Mouse (Mus musculus): ENCODE data around the gene Mdh2. TPM values are rescaled to one million over a fixed set of nuclear protein-coding genes. Genes with fewer than 3 reads are reported as not detected.
A peak's percentile ranks its signal among the peaks of the same experiment; 100 is the strongest.

Gene Mdh2
- 1,000 to 10,000 TPM; 1,176 to 1,179 TPM for total RNA-seq (2021)
- long read RNA-seq, experiment 1, transcript Mdh2-201 (9 exons, 1,456 nt) = major isoform, 1,828 of 1,993 reads
- long read RNA-seq, experiment 1, partial matches to known transcripts = 144 of 1,993 reads
- long read RNA-seq, experiment 1, other reads (novel, unspliced or antisense) = 20 of 1,993 reads
- long read RNA-seq, experiment 2, transcript Mdh2-201 (9 exons, 1,456 nt) = major isoform, 1,907 of 2,033 reads
- long read RNA-seq, experiment 2, partial matches to known transcripts = 108 of 2,033 reads
- long read RNA-seq, experiment 2, other reads (novel, unspliced or antisense) = 18 of 2,033 reads

GRCm38 (mm10) chr5:135778471-135779445 is at the start of gene Mdh2:
Gene Mdh2 (plus strand): TSS chr5:135778480.
- DNase-seq = peak; percentile 99

GRCm38 (mm10) chr5:135729351-135729750 is 48.9 kb upstream of the Mdh2 start:
- DNase-seq = no peak

GRCm38 (mm10) chr5:135730278-135730677 is 48.0 kb upstream of the Mdh2 start:
- DNase-seq = no peak

GRCm38 (mm10) chr5:135730916-135731315 is 47.4 kb upstream of the Mdh2 start:
- no peak for DNase-seq

GRCm38 (mm10) chr5:135731322-135731721 is 47.0 kb upstream of the Mdh2 start:
- no peak for DNase-seq

GRCm38 (mm10) chr5:135733071-135733470 is 45.2 kb upstream of the Mdh2 start:
- no peak for DNase-seq

- no peak for DNase-seq
Measured at GRCm38 (mm10) chr5:135734057-135734680, 44.1 kb upstream of the Mdh2 start.

GRCm38 (mm10) chr5:135735741-135736140 is 42.5 kb upstream of the Mdh2 start:
- DNase-seq = no peak

GRCm38 (mm10) chr5:135736544-135736943 is 41.7 kb upstream of the Mdh2 start:
- DNase-seq = no peak

- no peak for DNase-seq
Measured at GRCm38 (mm10) chr5:135737154-135737553, 41.1 kb upstream of the Mdh2 start.

GRCm38 (mm10) chr5:135738266-135738665 is 40.0 kb upstream of the Mdh2 start:
- DNase-seq = no peak

GRCm38 (mm10) chr5:135742156-135742555 is 36.1 kb upstream of the Mdh2 start:
- no peak for DNase-seq

- DNase-seq = no peak
Measured at GRCm38 (mm10) chr5:135742941-135743740, 35.1 kb upstream of the Mdh2 start.

GRCm38 (mm10) chr5:135743741-135744609 is 34.3 kb upstream of the Mdh2 start, which contains the start of gene Tmem120a:
Gene Tmem120a (minus strand): TSS chr5:135744448.
- peak; percentile 95 for DNase-seq

GRCm38 (mm10) chr5:135744742-135745141 is 33.5 kb upstream of the Mdh2 start:
- DNase-seq = no peak

GRCm38 (mm10) chr5:135751041-135751440 is 27.2 kb upstream of the Mdh2 start:
- no peak for DNase-seq

GRCm38 (mm10) chr5:135751595-135751994 is 26.7 kb upstream of the Mdh2 start:
- no peak for DNase-seq

- no peak for DNase-seq
Measured at GRCm38 (mm10) chr5:135761881-135762280, 16.4 kb upstream of the Mdh2 start.

GRCm38 (mm10) chr5:135763526-135763925 is 14.8 kb upstream of the Mdh2 start:
- no peak for DNase-seq

- DNase-seq = no peak
Measured at GRCm38 (mm10) chr5:135764971-135765370, 13.3 kb upstream of the Mdh2 start.

GRCm38 (mm10) chr5:135772519-135772918 is 5.8 kb upstream of the Mdh2 start:
- no peak for DNase-seq
